Mouse (Mus musculus): ENCODE results near the gene Cybrd1.

Gene Cybrd1

DNA sequence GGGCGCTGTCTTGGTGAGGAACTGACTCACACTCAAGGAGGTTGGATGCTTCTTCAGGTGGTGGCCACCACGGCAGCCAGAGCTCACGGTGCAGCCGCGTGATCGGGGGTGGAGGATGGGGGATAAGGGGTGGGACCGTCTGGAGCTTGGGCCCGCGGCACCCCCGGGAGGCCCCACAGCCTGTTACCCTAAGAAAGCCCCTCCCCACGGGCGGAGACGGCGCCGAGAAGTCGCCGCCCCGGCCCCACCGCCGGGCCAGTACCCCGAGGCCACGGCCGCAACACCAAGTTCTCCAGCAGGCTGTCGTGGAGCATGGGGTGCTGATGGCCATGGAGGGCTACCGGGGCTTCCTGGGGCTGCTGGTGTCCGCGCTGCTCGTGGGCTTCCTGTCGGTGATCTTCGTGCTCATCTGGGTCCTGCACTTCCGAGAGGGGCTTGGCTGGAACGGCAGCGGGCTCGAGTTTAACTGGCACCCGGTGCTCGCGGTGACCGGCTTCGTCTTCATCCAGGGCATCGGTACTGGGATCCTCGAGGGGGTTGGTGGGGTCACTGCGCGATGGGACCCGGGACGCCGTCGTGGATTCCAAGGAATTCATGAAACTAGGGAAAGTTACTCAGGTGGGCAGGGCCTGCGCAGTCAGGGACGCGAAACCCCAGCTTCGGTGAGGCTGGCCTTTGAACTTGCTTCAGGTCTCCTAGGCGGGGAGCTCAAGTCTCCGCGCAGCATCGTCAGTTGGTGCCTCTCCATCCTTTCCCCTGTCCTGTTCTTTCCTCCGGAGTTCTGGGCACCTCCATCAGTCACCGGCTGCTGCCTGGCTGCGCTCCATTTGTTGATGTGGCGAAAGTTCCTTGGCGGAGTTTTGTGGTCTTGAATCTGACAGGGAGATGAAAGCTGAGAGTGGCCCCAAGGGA, at the start of gene Cybrd1:
Gene Cybrd1, plus strand, starts transcription at position 127 of the 912 bp plus-strand sequence.
- no peak for DNase-seq (ENCODE audit: low spot score)

DNA sequence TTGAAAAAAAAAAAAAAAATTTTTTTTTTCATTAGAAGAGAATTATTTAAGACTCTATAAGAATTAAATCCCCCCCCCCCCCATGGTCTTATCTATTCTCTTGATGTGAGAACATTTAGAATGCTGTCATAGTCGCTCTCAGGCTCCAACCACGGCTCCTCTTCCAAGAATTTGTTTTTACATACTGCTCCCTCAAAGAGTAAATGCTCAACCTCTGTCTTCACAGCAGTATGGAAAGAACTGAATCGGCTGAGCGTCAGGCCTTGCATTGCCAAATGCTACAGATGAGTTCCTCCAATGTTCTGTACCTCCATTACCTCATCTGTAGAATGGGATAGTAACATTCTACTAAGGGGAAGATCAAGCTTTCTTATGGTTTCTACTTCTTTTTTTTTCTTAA, 46.1 kb upstream of the Cybrd1 start:
- DNase-seq (ENCODE audit: low spot score) = no peak

DNA sequence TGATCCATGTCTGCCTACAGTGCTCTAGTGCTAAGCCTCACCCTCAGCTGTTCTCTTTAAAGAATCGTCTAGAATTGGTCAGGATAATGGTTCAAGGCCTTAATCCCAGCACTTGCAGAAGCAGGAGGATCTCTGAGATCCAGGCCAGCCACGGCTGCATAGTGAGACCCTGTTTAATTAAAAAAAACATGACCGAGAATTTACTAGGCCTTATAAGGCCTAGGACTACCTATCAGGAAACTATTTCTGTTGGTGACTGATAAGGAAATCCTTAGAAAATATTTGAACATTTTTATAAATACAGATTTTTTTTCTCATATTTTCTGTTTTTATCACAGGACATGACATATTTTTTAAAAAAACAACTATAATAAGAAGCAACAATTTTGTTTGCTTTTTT, 44.4 kb upstream of the Cybrd1 start:
- no peak for DNase-seq (ENCODE audit: low spot score)

DNA sequence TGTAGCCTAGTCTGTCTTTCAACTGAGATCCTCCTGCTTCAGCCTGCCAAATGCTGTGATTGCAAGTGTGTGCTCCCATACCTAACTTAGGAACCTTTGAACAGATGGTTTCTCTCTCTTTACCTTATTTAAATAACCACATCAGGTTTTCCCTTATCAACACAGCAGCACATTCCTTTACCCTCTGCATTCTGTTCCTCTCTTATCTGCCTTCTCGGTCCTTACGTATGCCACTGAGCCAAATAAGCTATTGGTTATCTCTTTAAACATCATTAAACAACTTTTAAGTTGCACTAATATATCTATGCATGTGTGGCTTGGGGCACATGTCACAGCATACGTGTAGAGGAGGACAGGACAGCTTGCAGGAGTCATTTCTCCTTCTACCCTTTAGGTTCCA, 43.9 kb upstream of the Cybrd1 start:
- no peak for DNase-seq (ENCODE audit: low spot score)

DNA sequence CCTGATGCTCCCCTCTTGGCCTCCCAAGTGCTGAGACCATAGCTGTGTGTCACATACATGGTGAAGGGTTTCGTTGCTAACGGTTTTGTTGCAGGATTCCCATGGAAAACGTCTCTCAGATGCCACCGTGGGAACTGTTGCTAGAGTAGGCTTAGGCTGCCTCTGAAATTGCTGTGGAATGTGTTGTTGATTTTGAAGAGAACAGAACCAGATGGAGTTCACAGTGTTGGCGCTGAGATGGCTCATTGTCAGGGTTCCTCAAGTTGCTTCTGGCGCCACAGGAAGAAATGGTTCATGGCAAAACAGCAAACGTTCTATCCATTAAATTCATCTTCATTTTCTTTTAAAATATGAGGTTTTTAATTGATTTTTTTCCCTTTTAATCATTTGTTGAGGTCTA, 35.3 kb upstream of the Cybrd1 start:
- no peak for DNase-seq (ENCODE audit: low spot score)

DNA sequence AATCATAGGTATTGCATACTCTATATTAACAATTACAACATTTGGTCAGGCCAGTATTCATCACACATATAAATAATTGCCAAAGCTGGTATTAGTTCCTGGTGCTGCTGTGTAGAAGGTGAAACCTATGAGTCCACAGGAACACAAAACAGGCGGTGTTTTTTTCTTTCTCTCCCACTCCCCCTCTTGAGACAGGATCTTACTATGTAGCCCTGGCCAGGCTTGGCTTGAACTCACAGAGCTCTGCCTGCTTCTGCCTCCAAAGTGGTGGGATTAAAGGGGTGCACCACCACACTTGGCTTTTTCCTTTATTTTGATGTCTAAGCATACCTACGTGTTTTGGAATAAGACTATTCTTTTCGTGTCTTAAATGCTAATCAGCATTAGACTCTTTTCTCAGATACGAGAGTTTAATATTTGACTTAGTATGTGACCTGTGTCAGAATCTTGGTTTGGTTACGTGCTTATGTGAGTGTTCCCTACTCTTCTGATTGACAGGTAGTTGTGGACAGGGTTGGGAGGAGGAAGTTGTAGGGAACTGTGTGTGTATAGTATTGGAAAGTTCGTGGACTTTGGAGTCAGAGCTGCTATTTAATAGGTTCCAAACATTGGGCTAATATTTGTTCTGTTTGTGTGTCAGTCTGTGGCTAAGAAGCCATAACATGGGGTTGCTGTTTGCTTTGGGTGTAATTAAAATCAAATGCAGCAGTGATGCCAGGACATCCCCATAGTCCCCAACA, 34.1 kb upstream of the Cybrd1 start:
- DNase-seq (ENCODE audit: low spot score) = no peak

DNA sequence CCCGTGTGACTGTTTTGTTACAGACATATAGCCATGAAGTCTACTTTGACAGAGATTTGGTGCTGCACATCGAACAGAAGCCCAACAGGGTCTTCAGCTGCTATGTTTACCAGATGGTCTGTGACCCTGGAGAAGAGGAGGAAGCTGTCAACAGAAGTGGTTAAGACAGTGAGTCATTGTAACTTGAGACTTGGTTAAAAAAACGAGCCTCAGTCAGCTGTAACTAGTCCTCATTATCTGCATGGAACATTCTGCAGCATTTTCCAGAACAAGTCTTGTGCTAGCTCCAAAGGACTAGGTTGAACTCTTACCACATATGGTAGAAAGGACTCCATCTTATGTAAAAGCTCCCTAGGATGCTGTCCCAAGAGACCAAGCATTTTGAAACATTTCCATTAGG, 28.0 kb upstream of the Cybrd1 start:
- no peak for DNase-seq (ENCODE audit: low spot score)

DNA sequence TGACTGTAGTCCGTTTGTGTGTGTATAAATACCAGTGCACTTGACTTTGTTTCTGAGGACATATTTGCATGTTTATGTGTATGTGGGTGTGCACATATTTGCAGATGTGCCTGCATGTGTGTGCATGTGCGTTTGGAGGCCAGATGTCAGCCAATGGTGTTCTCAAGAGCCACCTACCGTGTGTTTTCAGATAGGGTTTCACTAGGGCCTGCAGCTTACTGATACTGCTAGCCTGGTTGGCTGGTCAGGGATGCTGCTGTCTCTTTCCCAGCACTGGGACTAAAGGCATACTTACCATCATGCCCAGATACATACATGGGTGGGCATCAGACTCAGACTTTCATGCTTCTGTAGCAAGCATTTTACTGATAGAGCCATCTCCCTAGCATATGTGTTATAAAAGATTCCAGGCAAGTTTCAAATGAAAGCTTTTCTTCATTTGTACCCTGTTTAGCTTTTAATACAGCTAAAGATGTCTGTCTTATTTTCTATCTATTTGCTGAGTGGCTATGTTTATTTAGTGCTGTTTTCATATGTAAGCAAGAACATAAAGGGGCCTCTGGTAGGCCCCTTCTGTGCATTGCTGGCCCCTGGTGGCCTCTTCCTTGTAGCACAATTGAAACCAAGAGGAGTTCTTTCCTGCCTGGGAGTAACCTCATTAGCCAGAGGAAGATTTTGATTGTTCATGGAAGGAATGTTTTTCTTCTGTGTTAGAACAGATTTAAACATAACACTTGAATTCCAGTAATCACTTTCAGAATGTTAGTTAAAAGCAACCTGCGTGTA, 26.9 kb upstream of the Cybrd1 start:
- DNase-seq (ENCODE audit: low spot score) = no peak

DNA sequence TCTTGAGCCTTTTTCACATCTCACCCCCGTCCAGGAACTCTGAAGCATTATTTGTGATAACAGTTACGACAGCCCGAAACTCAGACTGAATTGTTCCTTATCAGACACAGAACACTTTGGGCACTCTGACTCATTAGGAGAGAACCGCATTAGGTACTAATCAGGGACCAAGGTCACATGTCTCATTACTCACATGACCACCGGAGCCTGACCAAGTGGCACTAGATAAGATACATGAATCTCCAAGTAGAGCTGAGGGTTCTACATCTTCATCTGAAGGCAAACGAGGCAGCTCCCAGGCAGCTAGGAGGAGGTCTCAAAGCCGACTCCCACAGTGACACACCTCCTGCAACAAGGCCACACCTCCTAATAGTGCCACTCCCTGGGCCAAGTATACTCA, 21.6 kb upstream of the Cybrd1 start:
- DNase-seq (ENCODE audit: low spot score) = no peak

DNA sequence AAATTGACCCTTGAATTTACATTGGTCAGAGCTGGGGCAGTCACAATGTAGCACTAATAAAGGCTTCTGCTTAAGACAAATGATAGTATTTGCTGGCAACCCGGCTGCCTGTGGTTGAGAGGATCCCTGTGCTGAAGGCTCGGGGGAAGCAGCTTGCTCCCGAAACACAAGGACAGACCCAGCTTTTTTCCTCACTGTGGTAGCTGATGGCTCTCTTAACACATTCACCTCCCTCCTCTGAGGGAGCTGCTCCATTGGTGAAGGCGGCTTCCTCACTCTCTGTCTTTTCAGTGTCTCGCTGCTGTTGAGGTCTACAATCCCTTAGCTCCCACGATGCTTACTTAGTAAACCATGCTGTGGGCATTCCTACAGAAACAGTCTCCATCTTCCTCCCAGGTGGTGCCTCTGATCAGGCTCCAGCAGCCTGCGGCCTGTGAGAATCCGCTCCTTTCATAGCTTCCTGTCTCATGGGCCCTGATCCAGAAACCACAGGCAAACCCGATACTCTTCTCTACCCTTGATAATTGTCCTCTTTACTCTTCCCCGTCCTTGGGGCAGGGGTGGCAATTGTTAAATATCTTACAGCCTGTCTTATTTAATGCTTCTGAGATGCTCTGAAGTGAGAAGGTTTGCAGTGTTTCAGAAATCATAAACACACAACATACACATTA, 15.0 kb upstream of the Cybrd1 start:
- no peak for DNase-seq (ENCODE audit: low spot score)

DNA sequence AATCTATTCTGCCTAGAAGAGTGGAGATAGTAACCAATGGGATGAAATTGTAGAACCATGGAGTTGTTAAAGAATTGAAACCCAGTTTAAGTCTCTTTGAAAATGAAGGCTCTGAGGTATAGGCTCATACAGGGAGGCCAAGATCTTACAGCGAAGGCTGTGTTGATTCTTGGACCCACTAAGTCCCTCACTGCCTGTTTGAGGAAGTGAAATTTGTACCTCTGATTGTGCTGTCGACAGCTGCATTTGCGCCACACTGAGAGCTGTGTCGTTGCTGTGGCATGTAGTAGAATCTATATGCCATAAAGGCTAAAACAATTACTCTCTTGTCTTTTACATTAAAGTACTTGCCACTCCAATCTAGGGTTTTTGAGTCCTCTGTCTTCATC, 14.4 kb upstream of the Cybrd1 start:
- DNase-seq (ENCODE audit: low spot score) = no peak

DNA sequence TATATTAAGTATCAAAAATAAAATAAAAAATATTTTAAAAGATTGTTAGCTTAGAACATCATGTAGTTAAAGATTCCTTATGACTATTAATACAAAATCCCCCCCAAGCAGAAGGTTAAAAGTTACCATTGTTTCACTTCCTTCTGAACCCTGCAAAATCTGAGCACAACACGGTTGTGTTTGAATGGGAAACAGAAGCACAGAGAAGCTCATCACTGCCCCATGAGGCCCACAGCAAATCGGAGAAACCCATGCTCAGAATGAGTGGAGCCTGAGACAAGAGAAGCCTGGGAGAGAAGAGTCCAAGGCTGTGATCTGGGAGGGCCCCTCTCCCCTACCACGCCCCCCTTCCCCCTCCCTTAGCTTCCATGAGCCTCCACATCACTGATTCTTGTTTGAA, 13.0 kb upstream of the Cybrd1 start:
- no peak for DNase-seq (ENCODE audit: low spot score)

DNA sequence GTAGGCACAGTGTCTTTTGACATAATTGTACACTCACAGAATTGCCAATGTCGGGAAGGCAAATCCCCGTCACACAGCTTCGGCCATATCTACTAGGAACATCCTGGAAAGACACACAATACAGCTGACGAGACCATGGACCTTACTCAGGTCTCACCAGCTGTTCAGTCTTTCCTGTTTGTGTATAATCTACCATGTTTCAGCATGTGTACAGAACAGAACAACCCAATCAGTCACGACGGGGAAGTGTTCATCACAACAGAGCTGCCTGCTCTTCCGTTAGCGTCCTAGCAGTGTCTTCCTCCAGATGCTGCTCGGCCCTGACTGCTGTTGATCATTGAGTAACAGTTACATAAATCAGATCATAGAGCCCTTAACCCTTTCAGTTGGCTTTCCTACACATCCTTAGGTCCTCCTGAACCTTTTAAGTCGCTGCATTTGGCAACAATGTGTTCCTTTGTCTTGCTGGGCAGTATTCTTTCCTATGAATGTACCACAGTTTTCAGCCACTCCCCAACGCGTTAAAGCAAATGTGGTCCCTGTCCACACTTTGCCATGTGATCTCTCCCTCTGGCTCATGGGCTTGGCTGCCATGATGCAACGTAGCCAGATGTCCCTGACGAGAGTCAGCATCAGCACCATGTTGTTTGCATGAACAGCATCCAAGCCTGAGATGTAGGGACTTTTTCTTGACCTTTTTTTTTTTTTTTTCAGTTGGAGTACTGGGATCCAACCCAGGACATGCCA, 12.1 kb upstream of the Cybrd1 start:
- no peak for DNase-seq (ENCODE audit: low spot score)

DNA sequence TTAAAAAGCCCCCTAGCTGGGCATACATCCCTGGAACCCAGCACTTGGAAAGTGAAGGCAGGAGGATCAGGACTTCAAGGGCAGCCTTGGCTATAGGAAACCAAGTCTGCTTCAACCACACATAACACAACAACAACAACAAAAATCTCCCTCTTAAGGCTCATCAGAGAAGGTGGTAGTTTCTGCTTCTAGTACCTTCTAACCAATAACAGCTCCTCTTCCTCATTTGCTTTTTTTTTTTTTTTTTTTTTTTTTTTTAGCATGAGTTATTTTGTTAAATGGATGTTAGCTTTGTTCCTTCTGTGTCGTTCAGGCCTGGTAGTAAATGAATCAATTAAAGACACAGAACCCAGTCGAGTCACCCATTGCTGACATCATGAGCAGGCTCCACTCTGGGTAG, 10.5 kb upstream of the Cybrd1 start:
- DNase-seq (ENCODE audit: low spot score) = no peak

DNA sequence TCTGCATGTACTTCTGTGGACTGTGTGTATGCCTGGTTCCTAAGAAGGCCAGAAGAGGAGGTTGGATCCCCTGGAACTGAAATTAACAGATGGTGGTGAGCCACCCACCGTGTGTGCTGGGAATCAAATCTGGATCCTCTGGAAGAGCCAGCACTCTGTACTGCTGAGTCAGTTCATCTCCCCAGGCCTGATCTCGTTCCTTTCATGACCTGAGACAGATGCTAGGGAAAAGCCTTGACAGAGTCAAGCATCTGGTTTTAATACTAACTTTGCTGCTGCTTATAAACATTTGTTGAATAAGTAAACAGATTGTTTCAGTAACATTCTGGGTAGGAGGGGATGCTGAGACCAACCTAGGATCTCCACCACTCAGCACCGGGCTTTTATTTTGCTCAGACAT, 9.2 kb upstream of the Cybrd1 start:
- no peak for DNase-seq (ENCODE audit: low spot score)

DNA sequence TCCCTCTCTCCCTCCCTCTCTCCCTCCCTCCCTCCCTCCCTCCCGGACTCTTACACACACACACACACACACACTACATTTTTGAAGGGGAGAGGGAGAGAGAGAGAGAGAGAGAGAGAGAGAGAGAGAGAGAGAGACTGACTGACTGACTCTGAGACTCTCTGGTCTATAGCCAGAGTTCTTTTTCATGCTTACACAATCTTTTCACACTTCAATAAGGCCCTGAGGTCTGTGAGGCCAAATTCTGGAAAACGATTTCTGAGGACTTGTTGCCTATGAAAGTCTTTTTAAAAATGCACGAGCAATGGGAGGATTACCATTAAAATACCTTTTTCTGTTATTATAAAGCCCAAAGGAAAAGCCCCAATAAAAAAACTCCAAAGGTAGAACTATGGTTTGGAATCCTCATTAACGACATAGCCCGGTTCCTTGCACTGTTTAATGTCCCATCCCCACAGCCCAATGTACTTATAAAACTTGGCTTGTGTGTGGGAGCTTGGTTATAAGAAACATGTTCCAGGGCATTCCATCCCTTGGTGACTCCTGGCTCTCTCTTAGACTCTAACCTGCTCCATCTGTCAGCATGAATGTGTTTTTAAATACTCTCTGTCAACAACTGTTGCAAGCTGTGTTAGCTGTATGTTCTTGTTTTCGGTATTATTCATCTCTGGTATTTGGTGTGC, 4.1 kb upstream of the Cybrd1 start:
- DNase-seq (ENCODE audit: low spot score) = no peak

DNA sequence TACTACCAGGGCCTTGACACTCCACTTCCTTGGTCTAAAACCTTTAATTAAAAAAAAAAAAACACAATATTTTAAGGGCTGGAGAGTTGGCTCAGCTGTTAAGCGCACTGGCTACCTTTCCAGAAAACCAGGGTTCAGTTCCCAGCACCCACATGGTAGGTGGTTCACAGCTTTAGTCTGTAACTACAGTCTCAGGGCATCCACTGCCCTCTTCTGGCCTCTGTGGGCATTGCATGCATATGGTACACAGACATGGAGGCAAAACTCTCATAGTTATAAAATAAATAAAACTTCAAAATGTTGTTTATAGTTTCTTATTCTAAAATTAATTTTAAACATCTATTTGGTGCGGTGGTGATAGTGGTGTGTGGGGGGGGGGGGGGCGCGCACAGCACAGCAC, 1.6 kb upstream of the Cybrd1 start:
- DNase-seq (ENCODE audit: low spot score) = no peak

DNA sequence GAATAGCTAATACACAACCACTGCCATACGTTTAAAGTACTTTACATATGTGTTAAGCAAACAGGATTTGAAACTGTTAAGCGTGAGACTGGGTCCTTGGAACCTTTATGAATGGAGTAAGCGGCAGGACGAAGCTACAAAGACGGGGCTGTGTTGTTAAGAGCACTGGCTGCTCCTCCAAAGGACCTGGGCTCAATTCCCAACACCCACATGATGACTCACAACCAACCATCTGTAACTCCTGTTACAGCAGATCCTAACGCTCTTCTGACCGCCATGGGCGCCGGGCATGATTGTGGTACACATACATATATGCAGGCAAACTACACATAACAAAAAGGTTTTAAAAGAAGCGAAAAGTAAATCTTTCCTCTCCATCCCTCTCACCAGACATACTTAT, 3.1 kb downstream of the Cybrd1 start:
- no peak for DNase-seq (ENCODE audit: low spot score)

DNA sequence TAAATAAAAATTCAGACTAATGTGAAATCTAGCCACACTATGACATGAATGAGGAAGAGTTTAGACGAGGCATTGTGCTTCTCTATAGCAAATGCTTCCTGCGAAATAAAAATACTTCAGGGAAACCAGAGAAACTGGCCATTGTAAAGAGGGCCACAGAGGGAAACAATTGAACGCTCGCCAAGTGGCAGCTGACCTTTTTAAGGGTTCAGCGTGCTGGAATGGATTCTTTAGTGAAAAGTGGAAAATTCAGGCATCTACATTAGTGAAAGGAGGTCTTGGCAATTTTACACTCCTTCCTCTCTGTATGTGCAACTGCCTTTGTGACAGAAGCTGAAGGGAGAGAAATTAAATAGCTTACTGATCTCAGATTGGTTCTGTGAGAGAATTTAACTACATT, 3.7 kb downstream of the Cybrd1 start:
- no peak for DNase-seq (ENCODE audit: low spot score)

DNA sequence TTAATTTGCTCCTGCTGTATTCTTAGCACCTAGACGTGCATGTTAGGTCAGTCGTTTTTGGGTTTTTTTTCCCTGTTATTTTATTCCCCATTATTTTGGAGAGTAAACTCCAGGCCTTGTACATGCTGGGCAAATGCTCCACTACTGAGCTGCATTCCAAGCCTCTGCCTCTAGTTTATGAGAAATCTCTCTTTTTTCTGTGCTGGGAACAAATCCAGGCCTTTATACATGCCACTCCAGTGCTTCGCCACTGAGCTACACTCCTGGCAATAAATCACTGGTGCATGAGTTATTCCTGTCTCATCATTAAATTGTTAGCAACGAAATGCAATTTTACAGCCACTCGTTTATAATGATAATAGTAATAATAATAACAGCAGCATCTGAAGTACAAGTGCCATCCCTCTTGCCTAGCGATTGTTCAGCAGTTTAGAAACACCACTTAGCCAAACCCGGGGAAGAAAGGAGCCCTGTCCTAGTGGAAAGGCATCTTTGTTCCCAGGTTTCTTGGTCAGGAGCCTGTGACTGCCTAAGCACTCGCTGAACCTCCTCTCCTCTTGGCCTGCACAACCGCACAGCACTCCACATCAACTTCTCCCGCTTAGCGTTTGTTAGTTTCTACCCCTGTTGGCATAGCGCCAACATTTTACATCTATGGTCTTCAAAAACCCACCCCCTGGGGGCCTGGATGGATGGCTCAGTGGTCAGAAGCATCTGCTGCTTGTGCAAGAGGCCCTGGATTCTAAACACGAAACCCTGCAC, 4.7 kb downstream of the Cybrd1 start:
- no peak for DNase-seq (ENCODE audit: low spot score)
